Mouse (Mus musculus): ENCODE data around the gene Fam19a3. TPM values are rescaled to one million over a fixed set of nuclear protein-coding genes. Genes with fewer than 3 reads are reported as not detected.
"Not testable (repeated sequence)": the region's sequence is repeated elsewhere in the genome, so short reads cannot be mapped to it uniquely, and the experiment has no call there.

Gene Fam19a3
- polyA plus RNA-seq, 1 experiment from 2014 or later: 1.2 TPM

DNA sequence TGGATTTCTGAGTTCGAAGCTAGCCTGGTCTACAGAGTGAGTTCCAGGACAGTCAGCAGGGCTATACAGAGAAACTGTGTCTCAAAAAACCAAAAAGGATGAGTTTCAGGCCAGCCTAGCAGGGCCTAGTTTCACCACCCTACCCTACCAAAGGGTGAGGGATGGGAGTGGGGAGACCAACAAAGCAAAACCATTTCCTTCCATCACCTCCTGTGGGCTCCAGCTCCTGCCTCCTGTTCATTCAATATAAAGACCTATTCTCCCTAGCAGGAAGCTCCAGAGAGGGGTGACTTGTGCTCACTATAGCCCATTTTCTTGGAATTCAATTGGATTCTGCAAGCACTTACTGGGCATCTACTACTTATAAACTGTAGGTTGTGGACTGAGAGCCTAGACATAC, 33.1 kb upstream of the Fam19a3 start:
- Histone ChIP-seq H3K4me1 (ENCODE audit: control insufficient read depth, insufficient read depth, low read length) (peaks cover 19% of the 10 kb centered on the region), H3K27ac (ENCODE audit: low read depth, low read length) (no peak overlapping the region), H3K4me3 (ENCODE audit: low read depth, low read length) (no peak overlapping the region), H3K27me3 (ENCODE audit: control insufficient read depth, insufficient read depth, low read length) (no peaks in the 10 kb centered on the region), H3K9ac (ENCODE audit: low read depth, low read length) (no peak overlapping the region), H3K9me3 (replicated peaks; ENCODE audit: control insufficient read depth, low read length) (no peaks in the 10 kb centered on the region), H3K36me3 (ENCODE audit: control insufficient read depth, insufficient read depth, low read length) (no peaks in the 10 kb centered on the region), H3K4me2 (no peak overlapping the region)
- no peak for ATAC-seq (replicated peaks; ENCODE audit: insufficient number of reproducible peaks, low FRiP score, low TSS enrichment)
- 97% methylated on average over 1 of the region's 1 CpGs for WGBS (ENCODE audit: insufficient replicate concordance)

DNA sequence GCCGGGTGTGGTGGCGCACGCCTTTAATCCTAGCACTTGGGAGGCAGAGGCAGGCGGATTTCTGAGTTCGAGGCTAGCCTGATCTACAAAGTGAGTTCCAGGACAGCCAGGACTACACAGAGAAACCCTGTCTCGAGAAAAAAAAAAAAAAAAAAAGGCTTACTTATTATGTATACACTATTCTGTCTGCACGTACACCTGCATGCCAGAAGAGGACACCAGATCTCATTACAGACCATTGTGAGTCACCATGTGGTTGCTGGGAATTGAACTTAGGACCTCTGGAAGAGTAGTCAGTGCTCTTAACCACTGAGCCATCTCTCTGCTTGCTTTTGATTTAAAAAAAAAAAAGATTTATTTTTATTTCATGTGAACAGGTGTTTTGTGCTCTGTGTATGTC, 31.6 kb upstream of the Fam19a3 start:
- H3K36me3 ChIP-seq (ENCODE audit: control insufficient read depth, insufficient read depth, low read length); H3K4me3 ChIP-seq (ENCODE audit: low read depth, low read length); H3K27me3 ChIP-seq (ENCODE audit: control insufficient read depth, insufficient read depth, low read length); H3K27ac ChIP-seq (ENCODE audit: low read depth, low read length); H3K4me1 ChIP-seq (ENCODE audit: control insufficient read depth, insufficient read depth, low read length); H3K9ac ChIP-seq (ENCODE audit: low read depth, low read length); H3K9me3 ChIP-seq (replicated peaks; ENCODE audit: control insufficient read depth, low read length); H3K4me2 ChIP-seq; ATAC-seq (replicated peaks; ENCODE audit: insufficient number of reproducible peaks, low FRiP score, low TSS enrichment): not testable (repeated sequence)
- WGBS (ENCODE audit: insufficient replicate concordance): 89% methylated on average over 7 of the region's 7 CpGs

DNA sequence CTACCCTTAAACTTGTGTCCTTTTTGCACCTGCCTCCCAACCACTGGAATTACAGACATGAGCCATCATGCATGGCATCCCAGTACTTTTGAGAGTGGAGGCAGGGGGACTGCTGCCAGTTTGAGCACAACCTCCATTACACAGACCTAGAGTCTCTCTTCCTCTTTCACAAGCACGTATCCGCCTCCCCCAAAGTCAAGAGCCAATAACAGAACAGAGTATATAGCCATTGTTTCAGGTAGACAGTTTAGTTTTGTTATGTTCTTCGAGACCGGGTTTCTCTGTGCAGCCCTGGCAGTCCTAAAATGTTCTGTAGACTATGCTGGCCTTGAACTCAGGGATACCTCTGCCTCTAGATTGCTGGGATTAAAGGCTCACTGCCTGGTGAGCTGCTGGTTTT, 30.6 kb upstream of the Fam19a3 start:
- Histone ChIP-seq H3K36me3 (ENCODE audit: control insufficient read depth, insufficient read depth, low read length) (no peaks in the 10 kb centered on the region), H3K4me3 (ENCODE audit: low read depth, low read length) (no peak overlapping the region), H3K4me2 (no peak overlapping the region), H3K9me3 (replicated peaks; ENCODE audit: control insufficient read depth, low read length) (no peaks in the 10 kb centered on the region), H3K4me1 (ENCODE audit: control insufficient read depth, insufficient read depth, low read length) (peaks cover 8% of the 10 kb centered on the region), H3K27ac (ENCODE audit: low read depth, low read length) (no peak overlapping the region), H3K27me3 (ENCODE audit: control insufficient read depth, insufficient read depth, low read length) (no peaks in the 10 kb centered on the region), H3K9ac (ENCODE audit: low read depth, low read length) (no peak overlapping the region)
- ATAC-seq (replicated peaks; ENCODE audit: insufficient number of reproducible peaks, low FRiP score, low TSS enrichment): no peak
- WGBS (ENCODE audit: insufficient replicate concordance): 83% methylated on average over 4 of the region's 4 CpGs

GRCm38 (mm10) chr3:104811752-104812151, 30.1 kb upstream of the Fam19a3 start:
- Histone ChIP-seq H3K4me3 (ENCODE audit: low read depth, low read length) (no peak overlapping the region), H3K9ac (ENCODE audit: low read depth, low read length) (no peak overlapping the region), H3K9me3 (replicated peaks; ENCODE audit: control insufficient read depth, low read length) (no peaks in the 10 kb centered on the region), H3K36me3 (ENCODE audit: control insufficient read depth, insufficient read depth, low read length) (no peaks in the 10 kb centered on the region), H3K27ac (ENCODE audit: low read depth, low read length) (no peak overlapping the region), H3K4me2 (no peak overlapping the region), H3K4me1 (ENCODE audit: control insufficient read depth, insufficient read depth, low read length) (peaks cover 4% of the 10 kb centered on the region), H3K27me3 (ENCODE audit: control insufficient read depth, insufficient read depth, low read length) (no peaks in the 10 kb centered on the region)
- WGBS (ENCODE audit: insufficient replicate concordance): 17% methylated on average over 3 of the region's 3 CpGs
- no peak for ATAC-seq (replicated peaks; ENCODE audit: insufficient number of reproducible peaks, low FRiP score, low TSS enrichment)

- no peak overlapping the region for H3K9ac ChIP-seq (ENCODE audit: low read depth, low read length)
- H3K27ac ChIP-seq (ENCODE audit: low read depth, low read length): no peak overlapping the region
- H3K36me3 ChIP-seq (ENCODE audit: control insufficient read depth, insufficient read depth, low read length): peaks cover 21% of the 10 kb centered on the region
- 59% methylated on average over 9 of the region's 9 CpGs for WGBS (ENCODE audit: insufficient replicate concordance)
- H3K4me1 ChIP-seq (ENCODE audit: control insufficient read depth, insufficient read depth, low read length): peaks cover 10% of the 10 kb centered on the region
- ATAC-seq (replicated peaks; ENCODE audit: insufficient number of reproducible peaks, low FRiP score, low TSS enrichment): no peak
- no peaks in the 10 kb centered on the region for H3K27me3 ChIP-seq (ENCODE audit: control insufficient read depth, insufficient read depth, low read length)
- H3K9me3 ChIP-seq (replicated peaks; ENCODE audit: control insufficient read depth, low read length): no peaks in the 10 kb centered on the region
- H3K4me2 ChIP-seq: no peak overlapping the region
- no peak overlapping the region for H3K4me3 ChIP-seq (ENCODE audit: low read depth, low read length)
These were observed 23.9 kb upstream of the Fam19a3 start for GRCm38 (mm10) chr3:104805539-104805938.

GRCm38 (mm10) chr3:104804312-104804711, 22.7 kb upstream of the Fam19a3 start:
- peaks cover 29% of the 10 kb centered on the region for H3K36me3 ChIP-seq (ENCODE audit: control insufficient read depth, insufficient read depth, low read length)
- H3K27ac ChIP-seq (ENCODE audit: low read depth, low read length): no peak overlapping the region
- no peaks in the 10 kb centered on the region for H3K9me3 ChIP-seq (replicated peaks; ENCODE audit: control insufficient read depth, low read length)
- no peak overlapping the region for H3K4me2 ChIP-seq
- no peaks in the 10 kb centered on the region for H3K27me3 ChIP-seq (ENCODE audit: control insufficient read depth, insufficient read depth, low read length)
- 86% methylated on average over 10 of the region's 10 CpGs for WGBS (ENCODE audit: insufficient replicate concordance)
- H3K4me1 ChIP-seq (ENCODE audit: control insufficient read depth, insufficient read depth, low read length): peaks cover 10% of the 10 kb centered on the region
- H3K9ac ChIP-seq (ENCODE audit: low read depth, low read length): no peak overlapping the region
- no peak overlapping the region for H3K4me3 ChIP-seq (ENCODE audit: low read depth, low read length)
- ATAC-seq (replicated peaks; ENCODE audit: insufficient number of reproducible peaks, low FRiP score, low TSS enrichment): no peak

DNA sequence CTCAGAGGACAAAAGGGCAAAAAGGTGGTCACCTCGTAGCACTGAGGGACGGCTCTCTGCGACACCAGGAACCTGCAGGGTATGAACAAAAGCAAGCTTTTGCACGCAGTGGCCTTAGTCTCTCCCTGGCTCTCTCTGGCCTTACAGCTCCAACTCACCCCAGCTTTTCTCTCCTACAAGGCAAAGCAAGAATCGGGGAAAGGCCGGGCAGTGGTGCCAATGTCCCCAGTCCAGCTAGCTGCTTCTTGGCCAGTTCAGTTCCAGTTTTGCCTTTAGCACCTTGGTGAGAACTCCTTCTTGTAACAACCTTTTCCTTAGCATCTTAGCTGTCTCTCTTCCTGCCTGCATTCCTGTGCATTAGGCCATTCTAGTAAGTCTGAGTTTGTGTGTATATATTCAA, 19.8 kb upstream of the Fam19a3 start:
- 85% methylated on average over 6 of the region's 6 CpGs for WGBS (ENCODE audit: insufficient replicate concordance)
- H3K36me3 ChIP-seq (ENCODE audit: control insufficient read depth, insufficient read depth, low read length): peaks cover 37% of the 10 kb centered on the region
- H3K4me2 ChIP-seq: no peak overlapping the region
- H3K9me3 ChIP-seq (replicated peaks; ENCODE audit: control insufficient read depth, low read length): no peaks in the 10 kb centered on the region
- ATAC-seq (replicated peaks; ENCODE audit: insufficient number of reproducible peaks, low FRiP score, low TSS enrichment): no peak
- H3K4me3 ChIP-seq (ENCODE audit: low read depth, low read length): no peak overlapping the region
- H3K27me3 ChIP-seq (ENCODE audit: control insufficient read depth, insufficient read depth, low read length): no peaks in the 10 kb centered on the region
- H3K9ac ChIP-seq (ENCODE audit: low read depth, low read length): no peak overlapping the region
- no peak overlapping the region for H3K27ac ChIP-seq (ENCODE audit: low read depth, low read length)
- peaks cover 10% of the 10 kb centered on the region for H3K4me1 ChIP-seq (ENCODE audit: control insufficient read depth, insufficient read depth, low read length)

GRCm38 (mm10) chr3:104800681-104801080, 19.0 kb upstream of the Fam19a3 start:
- no peak for ATAC-seq (replicated peaks; ENCODE audit: insufficient number of reproducible peaks, low FRiP score, low TSS enrichment)
- WGBS (ENCODE audit: insufficient replicate concordance): 91% methylated on average over 11 of the region's 11 CpGs
- H3K27ac ChIP-seq (ENCODE audit: low read depth, low read length): no peak overlapping the region

DNA sequence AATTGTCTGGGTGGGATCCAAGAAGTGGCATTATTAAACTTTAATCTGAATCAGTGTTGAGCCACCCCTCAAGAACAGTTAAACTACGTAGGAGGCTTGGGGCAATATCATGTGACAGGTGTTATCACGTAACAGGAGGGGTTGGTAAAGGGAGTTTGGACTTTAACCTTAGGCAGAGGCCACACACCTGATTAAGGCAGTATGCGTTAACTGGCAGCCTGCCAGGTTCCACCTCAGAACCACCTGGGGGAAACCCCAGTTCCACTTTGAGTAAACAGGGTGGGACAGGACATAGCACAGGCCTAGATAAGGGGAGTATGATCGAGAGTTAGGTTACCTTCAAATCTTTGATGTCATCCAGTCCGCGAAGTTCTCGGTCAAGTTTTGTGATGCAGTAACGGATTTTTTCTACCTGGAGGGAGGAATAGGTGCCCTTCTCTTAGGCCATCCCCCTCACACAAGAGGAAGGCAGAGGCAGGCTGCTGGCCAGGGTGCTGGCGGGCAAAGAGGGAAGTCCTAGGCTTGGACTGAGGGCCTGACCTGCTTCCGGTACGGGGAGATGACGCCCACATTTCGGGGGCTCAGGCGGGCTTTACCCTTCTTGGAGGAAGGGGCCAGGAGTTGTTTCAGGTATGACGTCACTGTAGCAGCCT, 14.9 kb upstream of the Fam19a3 start:
- Histone ChIP-seq H3K9me3 (replicated peaks; ENCODE audit: control insufficient read depth, low read length) (no peaks in the 10 kb centered on the region), H3K27ac (ENCODE audit: low read depth, low read length) (no peak overlapping the region), H3K27me3 (ENCODE audit: control insufficient read depth, insufficient read depth, low read length) (no peaks in the 10 kb centered on the region), H3K4me1 (ENCODE audit: control insufficient read depth, insufficient read depth, low read length) (peaks cover 43% of the 10 kb centered on the region), H3K4me2 (no peak overlapping the region), H3K36me3 (ENCODE audit: control insufficient read depth, insufficient read depth, low read length) (peaks cover 40% of the 10 kb centered on the region), H3K9ac (ENCODE audit: low read depth, low read length) (no peak overlapping the region), H3K4me3 (ENCODE audit: low read depth, low read length) (no peak overlapping the region)
- ATAC-seq (replicated peaks; ENCODE audit: insufficient number of reproducible peaks, low FRiP score, low TSS enrichment): no peak
- WGBS (ENCODE audit: insufficient replicate concordance): 73% methylated on average over 15 of the region's 15 CpGs

More at GRCm38 (mm10) chr3:104800681-104801080, 19.0 kb upstream of the Fam19a3 start:
- Histone ChIP-seq H3K9me3 (replicated peaks; ENCODE audit: control insufficient read depth, low read length) (no peaks in the 10 kb centered on the region), H3K4me2 (no peak overlapping the region), H3K36me3 (ENCODE audit: control insufficient read depth, insufficient read depth, low read length) (peaks cover 40% of the 10 kb centered on the region), H3K4me3 (ENCODE audit: low read depth, low read length) (no peak overlapping the region), H3K27me3 (ENCODE audit: control insufficient read depth, insufficient read depth, low read length) (no peaks in the 10 kb centered on the region), H3K9ac (ENCODE audit: low read depth, low read length) (no peak overlapping the region), H3K4me1 (ENCODE audit: control insufficient read depth, insufficient read depth, low read length) (peaks cover 11% of the 10 kb centered on the region)

Data from heart, embryonic 11.5 days (tissue).